Mouse (Mus musculus): ENCODE data around the gene Tbc1d21. TPM values are rescaled to one million over a fixed set of nuclear protein-coding genes. Genes with fewer than 3 reads are reported as not detected.

The Tbc1d21 gene
- polyA plus RNA-seq, 1 experiment from 2014 or later = not detected

GRCm38 (mm10) chr9:58310043-58310660 lies 60.1 kb downstream of the Tbc1d21 start:
- peaks cover 50% of the 10 kb centered on the region for H3K27me3 ChIP-seq (ENCODE audit: insufficient read depth, poor library complexity, severe bottlenecking)
- H3K4me3 ChIP-seq = no peak overlapping the region
- no peaks in the 10 kb centered on the region for H3K36me3 ChIP-seq
- peaks cover 77% of the 10 kb centered on the region for H3K4me1 ChIP-seq (replicated peaks)
- H3K27ac ChIP-seq = no peak overlapping the region
- WGBS = 81% methylated on average over 14 of the region's 14 CpGs
- DNase-seq (ENCODE audit: low spot score) = no peak
- no peaks in the 10 kb centered on the region for H3K9me3 ChIP-seq

Other genes starting within 250 kb of the Tbc1d21 start
- 9.9 and 14.0 TPM in 2 replicates for gene Islr, start 166.1 kb downstream of the Tbc1d21 start, polyA plus RNA-seq (2016; fragmentation: Nextera tagmentation; extraction: Ambion mirVana)
- gene Islr2, start 166.1 kb downstream of the Tbc1d21 start, polyA plus RNA-seq (2016; fragmentation: Nextera tagmentation; extraction: Ambion mirVana) = 1.5 and 6.6 TPM in 2 replicates
- 9.5 and 13.5 TPM in 2 replicates for gene Pml, start 120.7 kb downstream of the Tbc1d21 start, polyA plus RNA-seq (2016; fragmentation: Nextera tagmentation; extraction: Ambion mirVana)
- gene Stoml1, start 117.3 kb downstream of the Tbc1d21 start, polyA plus RNA-seq (2016; fragmentation: Nextera tagmentation; extraction: Ambion mirVana) = 27.7 and 39.8 TPM in 2 replicates
- gene Loxl1, start 57.3 kb downstream of the Tbc1d21 start, polyA plus RNA-seq (2016; fragmentation: Nextera tagmentation; extraction: Ambion mirVana) = 9.9 and 14.5 TPM in 2 replicates
- 1.1 and 2.1 TPM in 2 replicates for gene Insyn1, start 118.1 kb upstream of the Tbc1d21 start, polyA plus RNA-seq (2016; fragmentation: Nextera tagmentation; extraction: Ambion mirVana)
- 29.1 and 32.2 TPM in 2 replicates for gene Cd276, start 185.0 kb upstream of the Tbc1d21 start, polyA plus RNA-seq (2016; fragmentation: Nextera tagmentation; extraction: Ambion mirVana)
- 57.2 and 57.6 TPM in 2 replicates for gene Nptn, start 211.8 kb upstream of the Tbc1d21 start, polyA plus RNA-seq (2016; fragmentation: Nextera tagmentation; extraction: Ambion mirVana)